Mouse (Mus musculus) gastrocnemius, postnatal 10 days (tissue): ENCODE results near the gene Shcbp1l. TPM values are rescaled to one million over a fixed set of nuclear protein-coding genes. Genes with fewer than 3 reads are reported as not detected.
"Not testable (repeated sequence)": the region's sequence is repeated elsewhere in the genome, so short reads cannot be mapped to it uniquely, and the experiment has no call there.

Experiments used
- DNase-seq: peaks from one replicate; pipeline ENCODE4 v3.0.0; 2021; ENCODE audit warnings: mixed read lengths
- total RNA-seq, 2 experiments: library from RNA; stranded (reverse); gene quantifications; 2 replicates each; pipeline ENCODE4 v1.2.3; 2021

Gene Shcbp1l
- total RNA-seq, 2 experiments from 2014 or later: not detected

GRCm38 (mm10) chr1:153424271-153424670 is 691 bp upstream of the Shcbp1l start:
- no peak for DNase-seq

GRCm38 (mm10) chr1:153431158-153431557 is 6.2 kb downstream of the Shcbp1l start:
- no peak for DNase-seq

GRCm38 (mm10) chr1:153431701-153432100 is 6.7 kb downstream of the Shcbp1l start:
- DNase-seq: no peak

GRCm38 (mm10) chr1:153432329-153432728 is 7.4 kb downstream of the Shcbp1l start:
- no peak for DNase-seq

- DNase-seq: no peak
Measured at GRCm38 (mm10) chr1:153433851-153434589, 9.1 kb downstream of the Shcbp1l start.

DNA sequence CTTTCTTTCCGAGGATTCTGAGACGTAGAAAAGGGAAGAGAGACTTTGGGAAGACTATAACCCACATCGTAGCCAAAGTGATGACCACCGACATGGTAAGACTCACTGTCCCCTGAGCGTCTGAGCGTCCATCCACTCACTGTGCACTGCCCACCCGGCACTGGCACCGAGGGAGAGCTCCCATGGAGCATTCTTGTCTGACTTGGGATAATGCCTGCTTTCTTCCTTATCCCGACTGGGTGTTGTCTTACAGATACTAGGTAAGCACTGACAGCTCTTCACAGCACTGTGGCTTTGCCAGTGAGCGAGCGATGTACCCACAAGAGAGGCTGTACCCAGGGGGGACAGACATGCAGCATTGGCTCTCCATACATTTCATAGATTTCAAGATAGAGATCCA is 12.6 kb downstream of the Shcbp1l start:
- DNase-seq: no peak

DNA sequence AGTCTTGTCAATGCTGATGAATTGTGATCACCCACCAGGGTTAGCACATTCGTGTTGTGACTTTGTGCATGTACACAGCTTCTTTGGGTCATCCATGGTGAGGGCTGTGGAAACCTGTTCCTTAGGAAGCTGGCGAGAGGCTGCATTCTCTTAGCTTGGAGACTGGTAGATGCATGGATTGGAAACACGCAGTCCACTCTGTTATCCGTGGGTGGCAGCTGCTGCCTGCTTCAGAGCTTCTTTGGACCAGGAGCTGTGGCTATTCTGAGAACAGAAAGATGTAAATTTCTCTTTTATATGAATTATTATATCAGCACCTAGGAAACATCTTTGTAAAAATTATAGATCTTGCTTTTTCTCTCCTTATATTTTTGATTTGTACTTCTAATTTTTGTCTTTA is 15.8 kb downstream of the Shcbp1l start:
- DNase-seq: no peak

GRCm38 (mm10) chr1:153441656-153442055 is 16.7 kb downstream of the Shcbp1l start:
- no peak for DNase-seq

- DNase-seq: no peak
Measured at GRCm38 (mm10) chr1:153443019-153443418, 18.1 kb downstream of the Shcbp1l start.

DNA sequence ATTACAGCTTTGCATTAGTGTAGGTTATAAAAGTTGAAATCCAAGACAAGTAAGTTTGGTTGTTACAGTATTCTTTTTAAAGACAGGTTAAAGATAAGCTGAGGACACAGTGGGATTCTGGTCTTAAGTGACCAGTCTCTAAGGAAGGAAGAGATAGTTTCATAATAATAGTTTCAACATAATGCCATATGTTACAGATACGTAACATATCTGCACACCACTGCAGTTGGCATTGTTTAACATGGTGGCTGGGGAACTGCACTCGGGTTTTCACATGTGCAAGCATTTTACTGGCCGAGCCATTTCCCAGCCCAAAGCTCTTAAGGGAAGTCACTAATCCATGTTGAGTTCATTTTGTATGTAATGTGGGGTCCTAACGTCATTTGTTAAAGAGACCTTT is 18.7 kb downstream of the Shcbp1l start:
- DNase-seq: no peak

GRCm38 (mm10) chr1:153446120-153446831 is 21.3 kb downstream of the Shcbp1l start:
- no peak for DNase-seq

DNA sequence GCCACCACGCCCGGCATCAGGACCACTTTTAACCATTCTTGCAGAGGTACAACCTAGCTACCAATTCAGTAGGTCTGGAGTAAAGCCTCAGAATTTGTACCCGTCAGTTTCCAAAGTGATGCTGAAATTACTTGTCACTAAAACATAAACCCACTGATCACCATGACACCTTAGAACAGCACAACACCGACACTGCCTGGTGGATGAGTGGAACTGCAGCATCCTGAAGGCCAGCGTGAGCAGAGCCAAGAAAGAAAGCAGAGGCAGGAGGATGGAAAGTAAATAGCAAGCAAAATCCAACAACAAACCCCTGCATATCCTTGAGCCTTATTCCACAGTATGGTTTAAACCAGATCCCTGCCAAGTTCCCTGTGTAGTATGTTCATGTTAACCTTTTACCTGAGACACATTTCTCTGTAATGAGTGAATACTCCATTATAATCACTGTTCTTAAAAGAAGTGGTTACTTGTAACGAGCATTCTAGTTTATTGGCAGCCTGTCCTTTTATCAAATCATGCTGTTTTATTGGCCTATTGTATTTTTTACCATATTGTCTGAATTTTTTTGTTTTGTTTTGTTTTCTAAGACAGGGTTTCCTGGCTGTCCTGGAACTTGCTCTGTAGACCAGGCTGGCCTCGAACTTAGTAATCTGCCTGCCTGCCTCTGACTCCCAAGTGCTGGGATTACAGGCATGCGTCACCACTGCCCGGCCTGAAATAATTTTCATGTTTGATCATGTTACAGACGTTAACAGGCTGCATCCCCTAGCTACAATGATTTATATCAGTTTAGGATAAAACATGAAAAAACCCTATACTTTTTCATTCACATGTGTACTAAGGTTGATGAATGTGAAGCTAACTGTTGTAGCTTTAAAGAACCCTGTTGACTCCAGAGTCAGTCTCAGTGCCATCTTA is 26.5 kb downstream of the Shcbp1l start:
- no peak for DNase-seq

GRCm38 (mm10) chr1:153453146-153453642 is 28.2 kb downstream of the Shcbp1l start:
- no peak for DNase-seq

DNA sequence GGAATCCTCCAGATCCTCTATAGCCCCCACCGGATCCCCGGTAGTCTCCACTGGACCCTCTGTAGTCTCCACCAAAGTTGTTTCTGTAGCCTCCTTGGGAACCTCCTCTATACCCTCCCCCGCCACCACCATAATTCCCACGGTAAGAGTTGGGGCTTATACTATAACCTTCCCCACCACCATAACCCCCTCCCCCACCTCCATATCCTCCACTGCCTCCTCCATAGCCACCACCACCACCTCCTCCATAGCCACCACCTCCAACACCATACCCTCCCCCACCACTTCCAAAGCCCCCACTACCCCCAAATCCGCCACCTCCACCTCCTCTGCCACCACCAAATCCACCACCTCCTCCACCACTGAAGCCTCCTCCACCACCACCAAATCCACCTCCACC is 31.2 kb downstream of the Shcbp1l start:
- no peak for DNase-seq

DNA sequence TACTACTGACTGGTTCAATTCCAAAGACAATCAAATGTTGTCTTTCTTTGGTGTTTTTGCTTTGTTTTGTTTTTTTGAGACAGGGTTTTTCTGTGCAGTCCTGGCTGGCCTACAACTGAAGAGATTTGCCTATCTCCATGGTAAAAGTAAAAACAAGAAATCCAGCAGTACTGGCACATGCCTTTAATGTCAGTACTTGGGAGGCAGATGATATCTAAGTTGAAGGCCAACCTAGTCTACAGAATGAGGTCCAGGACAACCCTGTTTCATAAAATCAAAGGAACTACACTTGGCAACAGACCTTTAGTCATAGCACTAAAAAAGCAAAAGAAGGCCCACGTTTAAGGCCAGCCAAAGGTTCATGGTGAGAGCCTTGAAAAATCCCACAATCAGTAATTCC is 36.8 kb downstream of the Shcbp1l start:
- DNase-seq: no peak

GRCm38 (mm10) chr1:153479296-153479695 is 54.3 kb downstream of the Shcbp1l start:
- no peak for DNase-seq

GRCm38 (mm10) chr1:153480386-153481024 is 55.5 kb downstream of the Shcbp1l start:
- peak; percentile 72 for DNase-seq

DNA sequence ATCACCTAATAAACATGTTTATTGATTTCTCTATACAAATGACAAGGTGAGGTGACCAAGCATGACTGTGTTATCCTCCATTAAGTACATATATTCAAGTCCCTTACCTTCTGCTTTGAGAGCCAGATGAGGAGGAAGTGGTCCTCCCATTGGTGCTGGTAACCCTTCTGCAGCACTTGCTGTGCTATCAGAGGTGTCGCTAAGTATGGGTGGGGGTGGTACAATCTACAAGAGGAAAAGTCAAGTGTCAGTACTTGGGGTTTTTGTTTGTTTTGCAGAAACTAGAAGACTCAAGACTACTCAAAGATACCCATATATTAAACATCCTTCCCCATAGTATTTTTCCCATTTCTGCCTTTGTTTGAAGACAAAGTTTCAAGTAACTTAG is 56.1 kb downstream of the Shcbp1l start:
- no peak for DNase-seq

DNA sequence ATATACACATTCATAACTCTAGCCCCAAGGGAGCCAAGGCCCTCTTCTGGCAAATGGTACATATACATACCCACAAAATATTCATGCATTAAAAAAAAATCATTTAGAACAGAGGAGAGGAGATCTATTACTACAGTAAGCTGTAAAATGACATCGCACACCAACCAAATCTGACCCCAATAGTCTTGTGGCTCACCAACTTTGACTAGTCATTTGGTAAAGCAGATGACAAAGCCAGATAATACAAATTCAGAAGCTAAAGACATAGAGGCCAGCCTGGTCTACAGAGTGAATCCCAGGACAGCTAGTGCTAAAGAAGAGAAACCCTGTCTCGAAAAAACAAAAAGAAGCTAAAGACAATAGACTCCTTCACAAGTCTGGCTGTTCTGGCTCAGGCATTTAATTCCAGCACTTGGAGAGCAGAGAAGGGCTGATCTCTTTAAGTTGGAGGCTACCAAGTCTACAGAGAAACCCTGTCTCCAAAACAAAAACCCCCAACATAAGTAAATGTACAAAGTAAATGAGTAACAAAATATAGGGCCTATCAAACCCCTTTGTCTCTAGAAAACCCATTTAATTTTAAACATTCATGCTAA is 60.3 kb downstream of the Shcbp1l start:
- DNase-seq: no peak

GRCm38 (mm10) chr1:153486120-153486519 is 61.2 kb downstream of the Shcbp1l start:
- DNase-seq: not testable (repeated sequence)

- DNase-seq: no peak
Measured at GRCm38 (mm10) chr1:153486767-153487499, 62.0 kb downstream of the Shcbp1l start.
